Mouse (Mus musculus) brain, embryonic 14.5 days (tissue): ENCODE results near the gene Sec24d.

Experiments
- CTCF ChIP-seq: fragments of 200-500 bp; IDR thresholded peaks from 2 replicates; pipeline ENCODE4 v1.5.1; 2012; ENCODE audit warnings: inconsistent platforms, mild to moderate bottlenecking, moderate library complexity, borderline replicate concordance; ENCODE audit not compliant: insufficient read depth, insufficient read length; ENCODE audit errors: extremely low read depth
- POLR2A ChIP-seq: fragments of 200-500 bp; IDR thresholded peaks from 2 replicates; pipeline ENCODE4 v1.6.1; 2012; ENCODE audit warnings: mild to moderate bottlenecking, inconsistent platforms, borderline replicate concordance; ENCODE audit not compliant: poor library complexity, insufficient read depth, insufficient read length, severe bottlenecking; ENCODE audit errors: extremely low read depth

DNA sequence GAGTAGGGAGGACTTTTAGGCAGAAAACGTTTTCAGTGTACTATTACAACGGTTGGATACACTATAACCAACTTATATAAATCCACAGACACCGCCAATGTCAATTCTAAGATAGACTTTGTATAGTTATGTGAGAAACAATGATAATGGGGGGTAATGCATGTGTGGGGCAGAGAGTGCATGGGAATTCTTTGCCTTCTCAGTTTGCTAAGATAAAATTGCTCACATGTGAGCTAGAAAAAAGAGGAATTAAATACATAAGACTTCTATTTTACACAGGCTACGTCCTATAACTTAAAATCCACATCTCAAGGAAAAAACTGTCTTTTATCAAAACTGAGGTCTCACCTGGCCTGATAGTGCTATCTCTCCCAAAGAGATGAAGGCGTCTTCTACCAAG, 103.7 kb downstream of the Sec24d start:
- no peak for TF ChIP-seq CTCF
- no peak for TF ChIP-seq POLR2A
